Mouse (Mus musculus): ENCODE measurements around the gene Ak2. TPM values are rescaled to one million over a fixed set of nuclear protein-coding genes. Genes with fewer than 3 reads are reported as not detected.

Gene Ak2
- polyA plus RNA-seq, 1 experiment: 204 TPM

GRCm38 (mm10) chr4:129055562-129055961 lies 63.8 kb downstream of the Ak2 start:
- Histone ChIP-seq H3K4me1 (ENCODE audit: control insufficient read depth, insufficient read depth, low read length) (peaks cover 4% of the 10 kb centered on the region), H3K27ac (ENCODE audit: insufficient read depth, low read length) (0 out of 2 replicates have a peak overlapping the region, but pooled peaks have one; percentile 3), H3K4me3 (ENCODE audit: low read depth, low read length) (no peak overlapping the region), H3K9me3 (replicated peaks; ENCODE audit: control insufficient read depth, insufficient read depth, low read length, poor library complexity, severe bottlenecking) (no peaks in the 10 kb centered on the region), H3K27me3 (ENCODE audit: control insufficient read depth, insufficient read depth, low read length, poor library complexity, severe bottlenecking) (no peaks in the 10 kb centered on the region), H3K9ac (ENCODE audit: low read depth, poor library complexity, severe bottlenecking) (no peak overlapping the region), H3K36me3 (ENCODE audit: control insufficient read depth, insufficient read depth, low read length, poor library complexity, severe bottlenecking) (no peaks in the 10 kb centered on the region)
- TF ChIP-seq POLR2A (IDR thresholded peaks at IDR 0.05; ENCODE audit: insufficient read depth, low read length) (no peak), EP300 (IDR thresholded peaks at IDR 0.05; ENCODE audit: insufficient read depth, low read depth, low read length) (no peak), CTCF (IDR thresholded peaks at IDR 0.05; ENCODE audit: low read depth, low read length) (no peak)

- H3K27ac ChIP-seq (ENCODE audit: insufficient read depth, low read length): no peak overlapping the region
- H3K36me3 ChIP-seq (ENCODE audit: control insufficient read depth, insufficient read depth, low read length, poor library complexity, severe bottlenecking): no peaks in the 10 kb centered on the region
- TF ChIP-seq POLR2A (IDR thresholded peaks at IDR 0.05; ENCODE audit: insufficient read depth, low read length) (peak; percentile 11), EP300 (IDR thresholded peaks at IDR 0.05; ENCODE audit: insufficient read depth, low read depth, low read length) (no peak), CTCF (IDR thresholded peaks at IDR 0.05; ENCODE audit: low read depth, low read length) (no peak)
- H3K4me3 ChIP-seq (ENCODE audit: low read depth, low read length): peak overlapping the region; percentile 93
- no peaks in the 10 kb centered on the region for H3K27me3 ChIP-seq (ENCODE audit: control insufficient read depth, insufficient read depth, low read length, poor library complexity, severe bottlenecking)
- H3K4me1 ChIP-seq (ENCODE audit: control insufficient read depth, insufficient read depth, low read length): peaks cover 2% of the 10 kb centered on the region
- no peaks in the 10 kb centered on the region for H3K9me3 ChIP-seq (replicated peaks; ENCODE audit: control insufficient read depth, insufficient read depth, low read length, poor library complexity, severe bottlenecking)
- peak overlapping the region; percentile 98 for H3K9ac ChIP-seq (ENCODE audit: low read depth, poor library complexity, severe bottlenecking)
Observed at GRCm38 (mm10) chr4:129057533-129058206, 65.9 kb downstream of the Ak2 start.

GRCm38 (mm10) chr4:129058207-129059092 lies 66.7 kb downstream of the Ak2 start, which contains the start of gene Rnf19b:
Gene Rnf19b (plus strand): TSS chr4:129058271.
- H3K9ac ChIP-seq (ENCODE audit: low read depth, poor library complexity, severe bottlenecking): peak within 1 kb of the TSS; percentile 98
- H3K4me1 ChIP-seq (ENCODE audit: control insufficient read depth, insufficient read depth, low read length): no peaks in the 10 kb centered on the region
- H3K4me3 ChIP-seq (ENCODE audit: low read depth, low read length): peak within 1 kb of the TSS; percentile 93
- H3K36me3 ChIP-seq (ENCODE audit: control insufficient read depth, insufficient read depth, low read length, poor library complexity, severe bottlenecking): no peaks in the 10 kb centered on the region
- H3K27me3 ChIP-seq (ENCODE audit: control insufficient read depth, insufficient read depth, low read length, poor library complexity, severe bottlenecking): no peaks in the 10 kb centered on the region
- no peak for TF ChIP-seq CTCF (IDR thresholded peaks at IDR 0.05; ENCODE audit: low read depth, low read length)
- no peak for TF ChIP-seq EP300 (IDR thresholded peaks at IDR 0.05; ENCODE audit: insufficient read depth, low read depth, low read length)
- no peak for TF ChIP-seq POLR2A (IDR thresholded peaks at IDR 0.05; ENCODE audit: insufficient read depth, low read length)
- H3K27ac ChIP-seq (ENCODE audit: insufficient read depth, low read length): no peak within 1 kb of the TSS
- no peaks in the 10 kb centered on the region for H3K9me3 ChIP-seq (replicated peaks; ENCODE audit: control insufficient read depth, insufficient read depth, low read length, poor library complexity, severe bottlenecking)

- H3K27me3 ChIP-seq (ENCODE audit: control insufficient read depth, insufficient read depth, low read length, poor library complexity, severe bottlenecking): no peaks in the 10 kb centered on the region
- H3K9ac ChIP-seq (ENCODE audit: low read depth, poor library complexity, severe bottlenecking): peak overlapping the region; percentile 98; the same call in 1 of the 2 replicates
- no peaks in the 10 kb centered on the region for H3K36me3 ChIP-seq (ENCODE audit: control insufficient read depth, insufficient read depth, low read length, poor library complexity, severe bottlenecking)
- TF ChIP-seq CTCF (IDR thresholded peaks at IDR 0.05; ENCODE audit: low read depth, low read length) (no peak), POLR2A (IDR thresholded peaks at IDR 0.05; ENCODE audit: insufficient read depth, low read length) (no peak), EP300 (IDR thresholded peaks at IDR 0.05; ENCODE audit: insufficient read depth, low read depth, low read length) (no peak)
- H3K4me3 ChIP-seq (ENCODE audit: low read depth, low read length): peak overlapping the region; percentile 80
- H3K4me1 ChIP-seq (ENCODE audit: control insufficient read depth, insufficient read depth, low read length): no peaks in the 10 kb centered on the region
- H3K9me3 ChIP-seq (replicated peaks; ENCODE audit: control insufficient read depth, insufficient read depth, low read length, poor library complexity, severe bottlenecking): no peaks in the 10 kb centered on the region
- H3K27ac ChIP-seq (ENCODE audit: insufficient read depth, low read length): no peak overlapping the region
Observed at GRCm38 (mm10) chr4:129059125-129059551, 67.4 kb downstream of the Ak2 start.

GRCm38 (mm10) chr4:129059922-129060321 lies 68.2 kb downstream of the Ak2 start:
- Histone ChIP-seq H3K27ac (ENCODE audit: insufficient read depth, low read length) (no peak overlapping the region), H3K4me3 (ENCODE audit: low read depth, low read length) (no peak overlapping the region), H3K4me1 (ENCODE audit: control insufficient read depth, insufficient read depth, low read length) (no peaks in the 10 kb centered on the region), H3K36me3 (ENCODE audit: control insufficient read depth, insufficient read depth, low read length, poor library complexity, severe bottlenecking) (no peaks in the 10 kb centered on the region), H3K9ac (ENCODE audit: low read depth, poor library complexity, severe bottlenecking) (no peak overlapping the region), H3K27me3 (ENCODE audit: control insufficient read depth, insufficient read depth, low read length, poor library complexity, severe bottlenecking) (no peaks in the 10 kb centered on the region), H3K9me3 (replicated peaks; ENCODE audit: control insufficient read depth, insufficient read depth, low read length, poor library complexity, severe bottlenecking) (no peaks in the 10 kb centered on the region)
- TF ChIP-seq POLR2A (IDR thresholded peaks at IDR 0.05; ENCODE audit: insufficient read depth, low read length): no peak
- TF ChIP-seq EP300 (IDR thresholded peaks at IDR 0.05; ENCODE audit: insufficient read depth, low read depth, low read length): no peak
- TF ChIP-seq CTCF (IDR thresholded peaks at IDR 0.05; ENCODE audit: low read depth, low read length): no peak

Other genes with a start within 250 kb of the Ak2 start
- not detected in 2 replicates for gene A3galt2, start 236.6 kb upstream of the Ak2 start, polyA plus RNA-seq (2011; ENCODE audit: insufficient read depth, insufficient read length, low read depth, missing spikeins)
- gene Zfp362, start 185.9 kb upstream of the Ak2 start, polyA plus RNA-seq (2011; ENCODE audit: insufficient read depth, insufficient read length, low read depth, missing spikeins): 11.6 and 12.8 TPM in 2 replicates
- 1.9 and 2.8 TPM in 2 replicates for gene Trim62, start 108.4 kb upstream of the Ak2 start, polyA plus RNA-seq (2011; ENCODE audit: insufficient read depth, insufficient read length, low read depth, missing spikeins)
- 31.9 and 32.9 TPM in 2 replicates for gene Azin2, start 29.5 kb upstream of the Ak2 start, polyA plus RNA-seq (2011; ENCODE audit: insufficient read depth, insufficient read length, low read depth, missing spikeins)
- gene Rnf19b, start 66.3 kb downstream of the Ak2 start, polyA plus RNA-seq (2011; ENCODE audit: insufficient read depth, insufficient read length, low read depth, missing spikeins): 38.8 and 43.4 TPM in 2 replicates
- gene Tmem54, start 113.6 kb downstream of the Ak2 start, polyA plus RNA-seq (2011; ENCODE audit: insufficient read depth, insufficient read length, low read depth, missing spikeins): 6.9 and 8.9 TPM in 2 replicates
- gene Hpca, start 130.1 kb downstream of the Ak2 start, polyA plus RNA-seq (2011; ENCODE audit: insufficient read depth, insufficient read length, low read depth, missing spikeins): 0.88 and 1.5 TPM in 2 replicates
- 2.7 and 3.3 TPM in 2 replicates for gene Fndc5, start 145.0 kb downstream of the Ak2 start, polyA plus RNA-seq (2011; ENCODE audit: insufficient read depth, insufficient read length, low read depth, missing spikeins)
- 80.0 and 83.5 TPM in 2 replicates for gene S100pbp, start 197.8 kb downstream of the Ak2 start, polyA plus RNA-seq (2011; ENCODE audit: insufficient read depth, insufficient read length, low read depth, missing spikeins)
- 90.6 and 99.8 TPM in 2 replicates for gene Yars, start 197.8 kb downstream of the Ak2 start, polyA plus RNA-seq (2011; ENCODE audit: insufficient read depth, insufficient read length, low read depth, missing spikeins)